Mouse (Mus musculus): Measurements from ENCODE around the gene Slc52a3. TPM values are rescaled to one million over a fixed set of nuclear protein-coding genes. Genes with fewer than 3 reads are reported as not detected.
A peak's percentile ranks its signal among the peaks of the same experiment; 100 is the strongest.

The Slc52a3 gene
- polyA plus RNA-seq, 1 experiment from 2014 or later, result 0.36 TPM

DNA sequence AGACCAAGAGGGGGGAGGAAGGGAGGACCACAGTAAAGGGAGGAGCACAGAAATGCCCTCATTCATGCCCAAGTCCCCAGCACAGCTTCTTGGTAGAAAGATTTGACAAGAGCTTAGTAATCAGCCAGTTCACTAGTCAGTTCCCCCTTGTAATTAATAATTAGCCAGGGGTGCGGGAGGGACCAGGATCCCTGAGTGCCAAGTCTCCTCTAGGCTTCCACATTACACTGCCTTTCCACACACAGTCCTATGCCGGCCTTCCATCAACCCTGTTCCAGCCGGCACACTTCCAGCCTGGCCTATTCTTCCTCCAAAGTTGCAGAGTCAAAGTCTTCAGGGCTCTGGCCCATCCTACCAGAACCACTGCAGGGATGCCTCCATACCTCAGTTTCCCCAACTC is 20.2 kb upstream of the Slc52a3 start:
- no peak overlapping the region; the same call in 1 of the 2 replicates for H3K9ac ChIP-seq (replicated peaks; ENCODE audit: low read length)
- H3K4me2 ChIP-seq (ENCODE audit: low read depth, low read length), result no peak overlapping the region
- DNase-seq (ENCODE audit: low spot score) (no peak), ATAC-seq (replicated peaks; ENCODE audit: insufficient number of reproducible peaks, low FRiP score, low TSS enrichment, low read depth) (no peak)
- H3K4me3 ChIP-seq (ENCODE audit: low read depth, low read length), result no peak overlapping the region
- H3K27me3 ChIP-seq (ENCODE audit: control insufficient read depth, insufficient read depth, low read length), result peaks cover 12% of the 10 kb centered on the region
- WGBS, result 86% methylated on average over 3 of the region's 3 CpGs
- no peaks in the 10 kb centered on the region for H3K9me3 ChIP-seq (replicated peaks; ENCODE audit: control insufficient read depth, low read length)
- no peak overlapping the region for H3K27ac ChIP-seq (replicated peaks; ENCODE audit: low read depth, low read length)
- no peaks in the 10 kb centered on the region for H3K36me3 ChIP-seq (replicated peaks; ENCODE audit: control insufficient read depth, insufficient read depth, low read depth, low read length)
- H3K4me1 ChIP-seq (ENCODE audit: control insufficient read depth, insufficient read depth, low read length), result peaks cover 16% of the 10 kb centered on the region

DNA sequence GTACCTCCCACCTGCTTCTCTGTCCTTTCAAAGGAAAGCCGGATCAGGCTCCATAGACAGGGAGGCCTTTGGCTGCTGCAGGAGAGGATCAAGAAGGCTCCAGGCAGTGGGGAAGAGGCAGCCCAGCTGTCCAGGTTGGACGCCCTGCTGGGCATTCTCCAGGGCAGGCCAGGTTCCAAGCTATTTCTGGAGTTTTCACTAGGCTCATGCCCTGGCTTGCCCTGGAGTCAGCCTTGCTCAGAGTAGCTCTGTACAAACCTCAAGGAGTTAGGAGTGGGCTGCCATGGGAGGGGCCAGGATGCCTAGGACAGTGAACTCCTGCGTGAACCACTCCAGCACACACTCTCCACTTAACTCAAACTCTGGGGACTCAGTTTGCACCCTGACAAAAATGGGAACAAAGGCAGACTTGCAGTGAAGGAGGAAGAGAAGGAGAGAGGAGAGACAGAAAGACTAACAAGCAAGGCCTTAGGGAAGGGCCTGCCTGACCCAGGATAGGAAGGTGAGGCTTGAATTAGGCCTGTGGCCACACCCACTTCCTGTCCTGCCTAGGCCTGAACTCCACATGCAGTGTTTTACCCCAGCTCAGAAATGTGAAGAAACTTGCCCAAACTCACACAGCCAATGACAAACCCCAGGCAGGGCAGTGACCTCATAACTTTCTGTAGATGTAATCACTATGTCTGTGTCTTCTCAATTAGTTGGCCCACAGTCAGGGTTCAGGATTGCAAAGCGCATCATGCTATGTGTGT is 18.4 kb upstream of the Slc52a3 start:
- DNase-seq (ENCODE audit: low spot score), result no peak
- no peak overlapping the region for H3K27ac ChIP-seq (replicated peaks; ENCODE audit: low read depth, low read length)
- WGBS, result 73% methylated on average over 4 of the region's 4 CpGs
- no peak overlapping the region for H3K9ac ChIP-seq (replicated peaks; ENCODE audit: low read length)
- H3K36me3 ChIP-seq (replicated peaks; ENCODE audit: control insufficient read depth, insufficient read depth, low read depth, low read length), result no peaks in the 10 kb centered on the region
- H3K27me3 ChIP-seq (ENCODE audit: control insufficient read depth, insufficient read depth, low read length), result peaks cover 12% of the 10 kb centered on the region
- no peak for ATAC-seq (replicated peaks; ENCODE audit: insufficient number of reproducible peaks, low FRiP score, low TSS enrichment, low read depth)
- no peaks in the 10 kb centered on the region for H3K9me3 ChIP-seq (replicated peaks; ENCODE audit: control insufficient read depth, low read length)
- peaks cover 11% of the 10 kb centered on the region for H3K4me1 ChIP-seq (ENCODE audit: control insufficient read depth, insufficient read depth, low read length)
- H3K4me3 ChIP-seq (ENCODE audit: low read depth, low read length), result no peak overlapping the region
- H3K4me2 ChIP-seq (ENCODE audit: low read depth, low read length), result no peak overlapping the region

DNA sequence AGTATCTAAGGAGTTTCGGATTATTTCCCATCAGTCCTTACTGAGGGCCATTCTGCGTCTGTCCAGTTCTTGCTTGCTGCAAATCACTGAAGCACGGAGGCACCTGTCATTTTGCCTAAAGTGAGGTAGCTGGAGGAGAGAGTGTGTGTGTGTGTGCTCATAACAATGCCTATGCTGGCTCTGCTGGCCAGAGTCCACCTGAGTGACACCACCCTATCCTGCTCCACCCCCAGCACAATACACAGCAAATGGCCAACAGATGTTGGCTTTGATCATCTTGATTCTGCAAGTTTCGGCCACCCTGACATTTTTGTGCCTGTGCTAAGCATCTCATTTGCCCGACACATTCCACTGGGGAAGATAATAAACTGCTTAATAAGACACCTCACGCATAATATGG is 17.8 kb upstream of the Slc52a3 start:
- ATAC-seq (replicated peaks; ENCODE audit: insufficient number of reproducible peaks, low FRiP score, low TSS enrichment, low read depth) (no peak), DNase-seq (ENCODE audit: low spot score) (no peak)
- no peaks in the 10 kb centered on the region for H3K36me3 ChIP-seq (replicated peaks; ENCODE audit: control insufficient read depth, insufficient read depth, low read depth, low read length)
- no peak overlapping the region for H3K4me2 ChIP-seq (ENCODE audit: low read depth, low read length)
- peaks cover 7% of the 10 kb centered on the region for H3K4me1 ChIP-seq (ENCODE audit: control insufficient read depth, insufficient read depth, low read length)
- no peaks in the 10 kb centered on the region for H3K9me3 ChIP-seq (replicated peaks; ENCODE audit: control insufficient read depth, low read length)
- H3K27ac ChIP-seq (replicated peaks; ENCODE audit: low read depth, low read length), result no peak overlapping the region
- peaks cover 12% of the 10 kb centered on the region for H3K27me3 ChIP-seq (ENCODE audit: control insufficient read depth, insufficient read depth, low read length)
- WGBS, result 55% methylated on average over 6 of the region's 6 CpGs
- H3K9ac ChIP-seq (replicated peaks; ENCODE audit: low read length), result no peak overlapping the region
- no peak overlapping the region for H3K4me3 ChIP-seq (ENCODE audit: low read depth, low read length)

DNA sequence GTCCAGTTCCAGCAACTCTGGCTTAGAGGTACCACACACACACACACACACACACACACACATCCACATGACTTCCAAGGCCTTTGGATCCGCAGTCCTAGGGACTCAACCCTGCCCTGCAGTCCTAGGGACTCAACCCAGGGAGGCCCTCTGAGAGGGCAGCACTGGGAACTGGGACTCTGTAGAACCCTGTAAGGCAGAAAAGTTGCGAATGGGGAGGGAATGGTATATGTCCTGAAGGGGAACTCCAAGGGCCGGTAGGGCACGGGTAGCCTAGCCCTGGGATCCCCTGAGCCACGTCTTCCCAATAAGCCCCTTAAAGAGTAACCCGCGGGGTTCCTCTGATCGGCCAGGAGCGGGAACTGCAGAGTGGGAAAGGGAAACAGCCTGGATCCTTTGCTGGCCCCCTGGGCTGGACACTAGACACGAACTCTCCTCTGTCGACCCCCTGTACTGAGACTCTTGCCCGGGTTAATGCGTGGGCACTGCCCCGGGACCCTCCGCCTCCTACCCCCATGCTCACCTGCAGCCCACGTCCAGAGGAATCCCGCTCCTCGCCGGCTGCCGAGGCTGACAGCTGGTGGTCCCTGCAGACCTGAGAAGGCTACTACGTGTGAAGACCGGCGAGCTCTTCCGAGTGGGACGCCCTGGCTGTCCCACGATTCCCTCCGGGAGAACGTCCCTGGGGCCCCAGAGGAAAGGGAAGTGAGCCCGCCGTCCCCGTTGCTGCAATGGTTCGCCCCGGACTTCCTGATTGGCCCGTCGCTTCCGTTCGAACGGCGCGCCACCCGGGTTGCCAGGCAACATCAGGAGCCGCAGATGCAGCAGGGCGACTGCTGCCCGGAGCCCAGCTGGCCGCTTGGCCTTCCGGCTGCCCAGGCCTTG is 16.6 kb upstream of the Slc52a3 start, which contains the start of gene Fam110a:
Fam110a (minus strand) TSS at position 750 of the 885 bp plus-strand sequence.
- H3K9me3 ChIP-seq (replicated peaks; ENCODE audit: control insufficient read depth, low read length), result no peaks in the 10 kb centered on the region
- peak within 1 kb of the TSS; percentile 75 for H3K4me3 ChIP-seq (ENCODE audit: low read depth, low read length)
- peaks cover under 1% of the 10 kb centered on the region; the same call in 1 of the 2 replicates for H3K27me3 ChIP-seq (ENCODE audit: control insufficient read depth, insufficient read depth, low read length)
- ATAC-seq (replicated peaks; ENCODE audit: insufficient number of reproducible peaks, low FRiP score, low TSS enrichment, low read depth) (peak; percentile 80), DNase-seq (ENCODE audit: low spot score) (peak; percentile 88)
- under 1% methylated on average over 43 of the region's 46 CpGs for WGBS
- H3K9ac ChIP-seq (replicated peaks; ENCODE audit: low read length), result peak within 1 kb of the TSS; percentile 84
- H3K27ac ChIP-seq (replicated peaks; ENCODE audit: low read depth, low read length), result peak within 1 kb of the TSS; percentile 9; the same call in 1 of the 2 replicates
- peak within 1 kb of the TSS; percentile 81 for H3K4me2 ChIP-seq (ENCODE audit: low read depth, low read length)
- H3K36me3 ChIP-seq (replicated peaks; ENCODE audit: control insufficient read depth, insufficient read depth, low read depth, low read length), result no peaks in the 10 kb centered on the region
- peaks cover 5% of the 10 kb centered on the region for H3K4me1 ChIP-seq (ENCODE audit: control insufficient read depth, insufficient read depth, low read length)

DNA sequence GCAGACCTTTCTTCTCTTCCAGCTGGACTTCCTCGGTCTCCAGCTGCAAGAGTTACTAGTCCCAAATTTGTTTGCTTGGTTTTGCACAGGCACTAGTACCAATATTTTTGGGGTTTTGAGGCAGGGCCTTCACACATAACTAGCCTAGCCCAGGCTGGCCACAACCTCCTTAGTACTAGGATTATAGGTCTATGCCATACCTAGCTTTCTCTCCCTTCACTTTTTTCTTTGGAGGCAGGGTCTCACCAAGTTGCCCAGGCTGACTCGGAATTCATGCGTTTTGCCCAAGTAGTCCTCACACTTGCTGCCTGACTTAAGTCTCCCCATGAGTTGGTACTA is 16.0 kb upstream of the Slc52a3 start:
- DNase-seq (ENCODE audit: low spot score) (no peak), ATAC-seq (replicated peaks; ENCODE audit: insufficient number of reproducible peaks, low FRiP score, low TSS enrichment, low read depth) (peak; percentile 25; the same call in 1 of the 2 replicates)
- H3K9ac ChIP-seq (replicated peaks; ENCODE audit: low read length), result peak overlapping the region; percentile 3; the same call in 1 of the 2 replicates
- H3K9me3 ChIP-seq (replicated peaks; ENCODE audit: control insufficient read depth, low read length), result no peaks in the 10 kb centered on the region
- no peak overlapping the region for H3K27ac ChIP-seq (replicated peaks; ENCODE audit: low read depth, low read length)
- peak overlapping the region; percentile 75 for H3K4me3 ChIP-seq (ENCODE audit: low read depth, low read length)
- WGBS, result 38% methylated on average over 3 of the region's 3 CpGs
- H3K36me3 ChIP-seq (replicated peaks; ENCODE audit: control insufficient read depth, insufficient read depth, low read depth, low read length), result no peaks in the 10 kb centered on the region
- H3K4me2 ChIP-seq (ENCODE audit: low read depth, low read length), result peak overlapping the region; percentile 81
- H3K4me1 ChIP-seq (ENCODE audit: control insufficient read depth, insufficient read depth, low read length), result peaks cover 5% of the 10 kb centered on the region
- no peaks in the 10 kb centered on the region for H3K27me3 ChIP-seq (ENCODE audit: control insufficient read depth, insufficient read depth, low read length)

DNA sequence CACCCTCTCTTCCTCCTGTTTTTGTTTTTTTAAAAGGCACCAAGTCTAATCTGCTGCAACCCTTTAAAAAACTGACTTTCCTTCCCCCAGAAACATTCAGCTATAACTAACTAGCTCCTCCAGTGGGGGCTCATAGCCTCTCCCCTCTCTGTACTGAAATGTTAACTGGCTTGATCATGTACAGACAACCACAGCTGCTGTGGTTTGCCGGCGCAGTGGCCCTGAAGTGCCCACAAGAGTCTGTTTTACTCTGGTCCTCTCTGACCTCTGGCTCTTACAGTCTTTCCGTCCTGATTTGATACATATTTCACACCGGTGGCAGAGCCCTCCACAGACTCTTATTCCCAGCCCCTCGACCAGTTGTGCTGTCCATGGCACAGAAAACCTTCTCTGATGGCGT is 15.0 kb upstream of the Slc52a3 start:
- 69% methylated on average over 6 of the region's 6 CpGs for WGBS

DNA sequence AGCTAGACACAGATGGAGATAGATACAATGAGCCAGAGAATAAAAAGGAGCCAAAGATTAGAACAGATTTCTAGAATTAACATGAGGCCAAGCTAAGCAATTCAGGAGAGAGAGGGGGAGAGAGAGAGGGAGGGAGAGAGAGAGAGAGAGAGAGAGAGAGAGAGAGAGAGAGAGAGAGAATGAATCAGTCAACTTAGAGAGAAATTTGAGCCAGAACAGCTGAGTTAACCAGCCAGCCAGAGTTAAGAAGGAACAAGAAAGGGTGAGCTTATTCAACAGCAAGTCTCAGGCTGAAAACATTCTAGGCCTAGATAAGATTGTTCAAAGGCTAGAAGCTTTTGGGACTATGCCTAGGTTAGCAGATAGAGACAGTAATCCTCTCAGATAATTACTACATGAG is 13.8 kb upstream of the Slc52a3 start:
- DNase-seq (ENCODE audit: low spot score) (no peak), ATAC-seq (replicated peaks; ENCODE audit: insufficient number of reproducible peaks, low FRiP score, low TSS enrichment, low read depth) (no peak)
- no peaks in the 10 kb centered on the region for H3K27me3 ChIP-seq (ENCODE audit: control insufficient read depth, insufficient read depth, low read length)
- peaks cover 5% of the 10 kb centered on the region for H3K4me1 ChIP-seq (ENCODE audit: control insufficient read depth, insufficient read depth, low read length)
- no peak overlapping the region for H3K4me2 ChIP-seq (ENCODE audit: low read depth, low read length)
- no peak overlapping the region for H3K9ac ChIP-seq (replicated peaks; ENCODE audit: low read length)
- H3K9me3 ChIP-seq (replicated peaks; ENCODE audit: control insufficient read depth, low read length), result no peaks in the 10 kb centered on the region
- H3K4me3 ChIP-seq (ENCODE audit: low read depth, low read length), result no peak overlapping the region
- no peaks in the 10 kb centered on the region for H3K36me3 ChIP-seq (replicated peaks; ENCODE audit: control insufficient read depth, insufficient read depth, low read depth, low read length)
- H3K27ac ChIP-seq (replicated peaks; ENCODE audit: low read depth, low read length), result no peak overlapping the region

More for the DNA sequence above, 15.0 kb upstream of the Slc52a3 start:
- DNase-seq (ENCODE audit: low spot score), result no peak
- Histone ChIP-seq H3K27ac (replicated peaks; ENCODE audit: low read depth, low read length) (no peak overlapping the region), H3K9me3 (replicated peaks; ENCODE audit: control insufficient read depth, low read length) (no peaks in the 10 kb centered on the region), H3K4me2 (ENCODE audit: low read depth, low read length) (no peak overlapping the region), H3K4me1 (ENCODE audit: control insufficient read depth, insufficient read depth, low read length) (peaks cover 5% of the 10 kb centered on the region), H3K36me3 (replicated peaks; ENCODE audit: control insufficient read depth, insufficient read depth, low read depth, low read length) (no peaks in the 10 kb centered on the region), H3K9ac (replicated peaks; ENCODE audit: low read length) (no peak overlapping the region), H3K27me3 (ENCODE audit: control insufficient read depth, insufficient read depth, low read length) (no peaks in the 10 kb centered on the region), H3K4me3 (ENCODE audit: low read depth, low read length) (no peak overlapping the region)
- ATAC-seq (replicated peaks; ENCODE audit: insufficient number of reproducible peaks, low FRiP score, low TSS enrichment, low read depth), result no peak

DNA sequence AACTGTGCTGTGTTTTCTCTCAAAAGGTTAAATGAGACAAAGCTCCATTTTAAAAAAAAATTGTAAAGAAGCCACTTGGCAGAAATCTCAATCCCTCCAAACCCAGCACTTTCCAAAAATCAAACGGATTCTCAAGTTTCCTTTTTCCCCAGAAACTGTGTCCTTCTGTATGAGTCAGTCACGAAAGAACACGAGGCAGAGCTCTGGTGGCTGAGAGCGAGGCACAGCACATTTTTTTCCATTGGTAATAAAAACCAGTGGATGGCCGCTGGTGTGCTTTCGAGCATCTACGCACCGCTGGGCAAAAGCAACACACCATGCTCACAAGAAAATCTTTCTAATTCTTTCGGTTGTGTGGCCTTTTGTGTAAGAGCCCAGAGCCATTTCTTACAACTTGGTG is 12.3 kb upstream of the Slc52a3 start:
- H3K27ac ChIP-seq (replicated peaks; ENCODE audit: low read depth, low read length), result no peak overlapping the region
- no peak for ATAC-seq (replicated peaks; ENCODE audit: insufficient number of reproducible peaks, low FRiP score, low TSS enrichment, low read depth)
- 65% methylated on average over 9 of the region's 9 CpGs for WGBS

More for the DNA sequence above, 12.3 kb upstream of the Slc52a3 start:
- Histone ChIP-seq H3K4me2 (ENCODE audit: low read depth, low read length) (no peak overlapping the region), H3K4me3 (ENCODE audit: low read depth, low read length) (no peak overlapping the region), H3K27me3 (ENCODE audit: control insufficient read depth, insufficient read depth, low read length) (no peaks in the 10 kb centered on the region), H3K4me1 (ENCODE audit: control insufficient read depth, insufficient read depth, low read length) (peaks cover 5% of the 10 kb centered on the region), H3K36me3 (replicated peaks; ENCODE audit: control insufficient read depth, insufficient read depth, low read depth, low read length) (no peaks in the 10 kb centered on the region), H3K9me3 (replicated peaks; ENCODE audit: control insufficient read depth, low read length) (no peaks in the 10 kb centered on the region), H3K9ac (replicated peaks; ENCODE audit: low read length) (no peak overlapping the region)
- DNase-seq (ENCODE audit: low spot score), result no peak
